Mouse (Mus musculus) liver, adult 2 months (tissue): ENCODE data around the gene Duoxa1.
A peak's percentile ranks its signal among the peaks of the same experiment; 100 is the strongest.

ENCODE experiments used
- CTCF ChIP-seq: fragments of 200-500 bp; IDR thresholded peaks from 2 replicates; pipeline ENCODE4 v1.5.1; 2011; ENCODE audit warnings: low read depth, low read length, control low read depth
- POLR2A ChIP-seq: fragments of 200-500 bp; IDR thresholded peaks from 2 replicates; pipeline ENCODE4 v1.6.1; 2011; ENCODE audit warnings: low read length, control low read depth; ENCODE audit not compliant: insufficient read depth; ENCODE audit errors: extremely low read depth

DNA sequence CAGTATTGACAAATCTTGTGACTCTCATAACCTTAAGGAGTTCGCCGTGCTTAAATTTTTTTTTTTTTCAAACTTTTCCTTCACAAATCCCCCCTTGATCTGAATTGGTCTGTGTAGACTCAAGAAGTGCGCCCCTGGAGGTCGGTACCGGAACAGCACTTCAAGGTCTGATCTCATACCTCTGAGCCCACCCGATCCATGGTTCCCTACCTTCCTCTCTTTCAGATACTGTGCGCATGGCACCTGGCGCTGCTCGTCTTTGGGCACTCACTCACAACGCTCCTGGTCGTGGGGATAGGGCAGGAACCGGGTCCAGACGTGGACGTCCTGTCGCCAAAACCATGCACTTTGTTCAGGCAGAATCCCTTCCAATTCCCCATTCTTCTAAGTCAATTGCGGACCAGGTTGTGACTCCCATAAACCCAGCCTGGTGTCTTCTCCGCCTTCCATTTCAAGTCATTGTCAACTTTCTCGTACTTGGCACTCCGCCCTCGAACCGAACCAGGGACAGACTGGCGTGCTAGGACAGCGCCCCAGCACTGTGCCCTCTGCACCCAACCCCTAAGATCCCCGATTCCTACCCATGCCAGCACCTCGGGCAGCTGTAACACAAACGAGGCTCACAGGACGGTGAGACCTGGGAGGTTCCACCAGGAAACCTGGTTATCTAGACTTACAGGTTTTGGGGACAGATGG lies 660 bp downstream of the Duoxa1 start:
- no peak for TF ChIP-seq POLR2A
- peak; percentile 74 for TF ChIP-seq CTCF
